Mouse (Mus musculus) testis, adult 2 months (tissue): ENCODE data around the gene Mss51. TPM values are rescaled to one million over a fixed set of nuclear protein-coding genes. Genes with fewer than 3 reads are reported as not detected.

Source experiments
- H3K27ac ChIP-seq: fragments of 200-500 bp; 2 replicates; pipeline ENCODE4 v1.5.1; 2012; ENCODE audit warnings: low read depth, low read length; ENCODE audit not compliant: control insufficient read depth, insufficient read depth
- H3K27me3 ChIP-seq: fragments of 200-500 bp; 2 replicates; pipeline ENCODE4 v1.6.1; 2012; ENCODE audit warnings: mild to moderate bottlenecking, low read length, moderate library complexity; ENCODE audit not compliant: control insufficient read depth, insufficient read depth
- H3K36me3 ChIP-seq: fragments of 200-500 bp; 2 replicates; pipeline ENCODE4 v1.6.1; 2012; ENCODE audit warnings: mild to moderate bottlenecking, low read length; ENCODE audit not compliant: control insufficient read depth, insufficient read depth
- H3K4me1 ChIP-seq: fragments of 200-500 bp; 2 replicates; pipeline ENCODE4 v1.6.1; 2012; ENCODE audit warnings: low read length; ENCODE audit not compliant: control insufficient read depth, insufficient read depth
- H3K4me3 ChIP-seq: fragments of 200-500 bp; 2 replicates; pipeline ENCODE4 v1.5.1; 2012; ENCODE audit warnings: low read depth, mild to moderate bottlenecking, low read length, moderate library complexity, mixed read lengths; ENCODE audit not compliant: control insufficient read depth
- CTCF ChIP-seq: fragments of 200-500 bp; IDR thresholded peaks from 2 replicates; pipeline ENCODE4 v1.5.1; 2012; ENCODE audit warnings: low read depth, mild to moderate bottlenecking, inconsistent platforms, low read length, moderate library complexity; ENCODE audit not compliant: control insufficient read depth, insufficient read depth, insufficient replicate concordance
- POLR2A ChIP-seq: fragments of 200-500 bp; IDR thresholded peaks from 2 replicates; pipeline ENCODE4 v1.6.1; 2012; ENCODE audit warnings: low read depth, mild to moderate bottlenecking, inconsistent platforms, low read length, moderate library complexity; ENCODE audit not compliant: control insufficient read depth
- polyA plus RNA-seq: library from polyadenylated mRNA; depleted of rRNA; stranded (reverse); fragments of >200 nt; gene quantifications from 2 replicates; pipeline ENCODE4 v1.2.3, GENCODE M21; 2012; rRNA removed

Gene Mss51
- 1.7 and 2.1 TPM in 2 replicates for polyA plus RNA-seq

- Histone ChIP-seq H3K4me1 (no peaks in the 10 kb centered on the region), H3K36me3 (peaks cover 4% of the 10 kb centered on the region), H3K27me3 (no peaks in the 10 kb centered on the region), H3K27ac (no peak within 1 kb of the TSS), H3K4me3 (no peak within 1 kb of the TSS)
- no peak for TF ChIP-seq POLR2A
- no peak for TF ChIP-seq CTCF
These were observed at the start of gene Mss51 for GRCm38 (mm10) chr14:20496603-20497002. Gene Mss51 (minus strand): TSS chr14:20496901.

GRCm38 (mm10) chr14:20546415-20546814, 49.7 kb upstream of the Mss51 start, which contains the start of gene Ppp3cb:
Gene Ppp3cb (minus strand): TSS chr14:20546573.
- no peaks in the 10 kb centered on the region for H3K27me3 ChIP-seq
- H3K4me1 ChIP-seq = peaks cover 2% of the 10 kb centered on the region; the same call in 1 of the 2 replicates
- TF ChIP-seq POLR2A (peak; percentile 69; the same call in 1 of the 2 replicates), CTCF (no peak)

GRCm38 (mm10) chr14:20545529-20546331, 49.0 kb upstream of the Mss51 start:
- H3K27me3 ChIP-seq = no peaks in the 10 kb centered on the region
- H3K4me1 ChIP-seq = peaks cover 2% of the 10 kb centered on the region; the same call in 1 of the 2 replicates
- peaks cover 4% of the 10 kb centered on the region for H3K36me3 ChIP-seq
- peak overlapping the region; percentile 97 for H3K4me3 ChIP-seq
- TF ChIP-seq POLR2A (peak; percentile 78), CTCF (no peak)
- peak overlapping the region; percentile 97 for H3K27ac ChIP-seq

More at GRCm38 (mm10) chr14:20546415-20546814, 49.7 kb upstream of the Mss51 start, which contains the start of gene Ppp3cb:
- peak within 1 kb of the TSS; percentile 97 for H3K4me3 ChIP-seq
- peaks cover 4% of the 10 kb centered on the region for H3K36me3 ChIP-seq
- peak within 1 kb of the TSS; percentile 97 for H3K27ac ChIP-seq

DNA sequence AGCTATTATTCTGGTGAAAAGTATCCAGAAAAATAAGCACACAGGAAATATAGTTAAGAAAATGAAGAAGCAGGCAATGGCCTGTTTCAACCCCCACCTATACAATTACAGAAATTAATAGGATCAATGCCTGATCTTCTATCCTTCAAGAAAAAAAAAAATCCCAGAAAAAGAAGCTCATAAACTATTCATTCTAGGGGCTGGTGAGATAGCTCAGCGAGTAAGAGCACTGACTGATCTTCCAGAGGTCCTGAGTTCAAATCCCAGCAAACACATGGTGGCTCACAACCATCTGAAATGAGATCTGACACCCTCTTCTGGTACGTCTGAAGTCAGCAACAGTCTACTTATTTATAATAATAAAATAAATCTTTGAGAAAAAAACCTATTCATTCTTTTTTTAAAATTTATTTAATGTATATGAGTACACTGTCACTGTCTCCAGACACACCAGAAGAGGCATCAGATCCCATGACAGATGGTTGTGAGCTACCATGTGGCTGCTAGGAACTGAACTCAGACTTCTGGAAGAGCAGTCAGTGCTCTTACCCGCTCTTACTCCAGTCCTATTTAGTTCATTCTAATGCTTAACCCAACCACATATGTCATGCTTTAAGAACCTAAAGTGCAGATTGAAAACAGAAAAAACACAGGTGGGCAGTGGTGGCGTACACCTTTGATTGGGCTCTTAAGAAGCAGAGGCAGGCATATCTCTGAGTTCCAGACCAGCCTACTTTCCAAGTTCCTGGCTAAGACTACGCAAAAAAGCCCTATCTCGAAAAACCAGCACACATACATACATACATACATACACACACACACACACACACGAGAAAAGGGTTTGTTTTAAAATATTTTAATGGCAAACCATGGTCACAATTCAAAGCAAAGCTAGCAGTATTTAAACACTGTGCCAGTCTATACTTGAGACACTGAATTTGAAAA, 48.0 kb upstream of the Mss51 start:
- no peak for TF ChIP-seq POLR2A
- TF ChIP-seq CTCF = no peak
- Histone ChIP-seq H3K27me3 (no peaks in the 10 kb centered on the region), H3K27ac (no peak overlapping the region), H3K4me3 (peak overlapping the region; percentile 40; the same call in 1 of the 2 replicates), H3K36me3 (no peaks in the 10 kb centered on the region), H3K4me1 (peaks cover 2% of the 10 kb centered on the region; the same call in 1 of the 2 replicates)

DNA sequence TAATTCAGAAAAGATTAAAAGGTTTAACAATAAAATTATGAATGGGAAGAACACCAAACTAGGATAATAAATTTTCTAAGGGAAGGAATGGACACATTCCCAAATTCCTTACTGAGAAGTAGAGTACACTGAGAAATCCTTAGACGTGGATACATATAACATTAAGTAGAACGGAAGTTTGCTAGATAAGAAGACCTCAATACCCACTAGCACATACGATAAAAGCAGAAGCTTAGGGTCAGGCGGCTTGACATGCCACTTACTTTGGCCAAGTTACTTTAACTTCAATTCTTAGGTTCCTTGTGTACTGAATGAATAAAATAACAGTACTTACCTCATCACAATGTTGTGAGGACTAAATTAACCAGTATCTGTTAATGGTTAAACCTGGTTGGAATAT, 32.9 kb upstream of the Mss51 start:
- 0 out of 2 replicates have a peak, but pooled peaks cover 1% of the 10 kb centered on the region for H3K36me3 ChIP-seq
- no peaks in the 10 kb centered on the region for H3K27me3 ChIP-seq
- no peak overlapping the region for H3K4me3 ChIP-seq
- TF ChIP-seq POLR2A = no peak
- no peak for TF ChIP-seq CTCF
- H3K4me1 ChIP-seq = no peaks in the 10 kb centered on the region
- no peak overlapping the region for H3K27ac ChIP-seq

DNA sequence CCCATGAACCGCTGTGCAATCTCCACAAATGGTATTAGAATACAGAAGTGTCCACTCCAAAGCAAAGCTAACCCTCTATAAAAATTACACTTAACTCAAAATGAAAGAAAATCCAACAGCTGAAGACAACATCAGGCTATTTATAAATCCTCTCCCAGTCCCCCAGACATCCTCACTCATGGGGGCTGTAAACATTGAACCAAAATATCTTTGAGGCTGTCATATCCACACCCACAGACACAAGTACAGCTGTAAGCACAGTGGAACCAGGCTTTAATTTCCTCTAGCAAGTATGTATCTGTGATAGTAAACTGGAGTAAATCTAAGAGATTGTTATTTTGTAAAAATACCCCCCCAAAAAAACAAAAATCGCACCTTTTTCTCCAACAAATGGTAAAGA, 23.5 kb upstream of the Mss51 start:
- TF ChIP-seq POLR2A (no peak), CTCF (no peak)
- Histone ChIP-seq H3K36me3 (no peaks in the 10 kb centered on the region), H3K4me1 (no peaks in the 10 kb centered on the region), H3K4me3 (no peak overlapping the region), H3K27ac (no peak overlapping the region), H3K27me3 (no peaks in the 10 kb centered on the region)
